Mouse (Mus musculus) frontal cortex, postnatal 36 days (tissue): Measurements from ENCODE around the gene Gm904.
"Not testable (repeated sequence)": the region's sequence is repeated elsewhere in the genome, so short reads cannot be mapped to it uniquely, and the experiment has no call there.

ENCODE experiments used
- DNase-seq, 2 experiments: peaks; one replicate each; pipeline ENCODE4 v3.0.0; 2022; ENCODE audit warnings: low spot score in 2 of 2

Gm904 gene

GRCm38 (mm10) chr13:50642928-50643327 lies at the start of gene Gm904:
Gene Gm904, plus strand, starts transcription at chr13:50643228.
- DNase-seq: not testable (repeated sequence)

- not testable (repeated sequence) for DNase-seq
These were observed 5.7 kb downstream of the Gm904 start for GRCm38 (mm10) chr13:50648771-50649170.
